Mouse (Mus musculus): ENCODE measurements around the gene Zfp770.
A peak's percentile ranks its signal among the peaks of the same experiment; 100 is the strongest.

Gene Zfp770

DNA sequence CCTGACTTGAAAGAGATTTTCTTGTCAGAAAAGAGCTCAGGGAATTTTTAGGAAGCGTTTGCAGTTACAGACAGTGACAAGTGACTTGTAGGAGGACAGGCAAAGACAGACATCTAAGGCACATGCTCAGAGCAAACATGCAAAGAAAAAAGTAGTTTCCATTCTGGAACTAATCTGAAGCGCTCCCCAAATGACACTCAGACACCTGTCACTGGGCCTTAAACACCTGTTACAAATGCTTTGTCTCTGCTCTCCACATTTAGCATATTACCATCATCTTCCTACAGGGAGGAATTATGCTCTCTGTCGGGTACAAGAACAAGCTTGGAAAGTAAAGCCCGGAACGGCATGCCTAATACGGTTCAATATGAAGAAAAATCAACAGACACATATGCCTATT lies 57.4 kb downstream of the Zfp770 start:
- peak; percentile 25 for DNase-seq (ENCODE audit: low read depth, low spot score)

Data from brain, adult 2 months (tissue).